Comparison of ENCODE assay signal across 8 mouse cellular contexts in the genomic region with DNA sequence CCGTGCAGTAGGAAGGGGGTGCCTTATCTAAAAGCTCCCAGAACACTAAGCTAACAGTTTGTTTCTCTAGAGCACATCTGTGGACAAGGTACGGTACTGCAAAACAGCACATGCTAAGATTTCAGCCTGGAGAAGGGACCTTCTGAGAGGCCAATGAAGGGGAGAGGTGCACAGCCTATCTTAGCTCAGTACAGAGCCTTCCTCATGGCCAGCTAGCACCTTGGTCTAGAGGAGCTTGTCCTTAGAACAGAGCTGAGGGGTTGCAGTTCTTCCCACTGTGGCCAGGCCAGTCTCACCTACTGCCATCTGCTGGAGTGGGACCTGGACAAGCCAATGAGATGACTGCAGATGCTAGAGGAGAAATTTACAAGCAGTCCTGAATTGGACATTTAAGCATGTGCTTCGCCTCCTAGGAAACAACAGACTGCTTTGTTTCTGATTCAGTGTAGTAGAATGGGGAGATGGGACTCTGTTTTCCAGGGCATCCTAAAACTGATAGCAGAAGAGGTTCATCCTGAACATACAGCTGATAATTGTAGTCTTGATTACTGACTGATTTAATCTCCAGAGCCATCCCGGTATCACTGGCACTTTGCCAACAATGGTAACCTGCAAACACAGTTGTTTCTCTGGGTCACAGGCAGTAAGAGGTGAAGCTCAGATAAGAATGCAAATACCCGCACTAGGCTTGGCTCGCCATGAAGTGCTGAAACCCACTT.
DNase-seq lines count a peak whose midpoint lies in the region; ATAC-seq and TF ChIP-seq lines count a peak whose summit lies in the region.

No protein-coding gene starts in this region.

- peak; percentile 15 to 17 for DNase-seq in cerebellum, postnatal 25 days
- DNase-seq in cerebellum, adult 9-10 months = no peak
- peak; percentile 11 for DNase-seq in left cerebral cortex, postnatal 4 days
- no peak for DNase-seq in left cerebral cortex, postnatal 14 days (ENCODE audit: low spot score in 2 of 2)
- peak; percentile 24 for DNase-seq in embryonic facial prominence, embryonic 14.5 days (ENCODE audit: low spot score)
- DNase-seq in limb, embryonic 14.5 days (ENCODE audit: low spot score) = peak; percentile 21
- DNase-seq in thymus, postnatal 36 days = no peak
- no peak for DNase-seq in left cerebral cortex, adult 11 months (ENCODE audit: low spot score)

- H3K4me1 ChIP-seq in embryonic facial prominence, embryonic 14.5 days (ENCODE audit: control insufficient read depth, insufficient read depth, low read length) = peaks cover 4% of the 10 kb centered on the region; the same call in 1 of the 2 replicates
- H3K4me1 ChIP-seq in limb, embryonic 14.5 days (ENCODE audit: control insufficient read depth, insufficient read depth, low read length) = peaks cover 30% of the 10 kb centered on the region

- H3K27me3 ChIP-seq in embryonic facial prominence, embryonic 14.5 days (replicated peaks; ENCODE audit: control insufficient read depth, insufficient read depth, low read length) = no peaks in the 10 kb centered on the region
- no peaks in the 10 kb centered on the region for H3K27me3 ChIP-seq in limb, embryonic 14.5 days (ENCODE audit: control insufficient read depth, insufficient read depth, low read length)

- intact Hi-C loops in left cerebral cortex, postnatal 4 days (cut with DNase I) = loop anchor here (10.0 kb wide), 1 partner anchor 308 kb away; a partner anchor contains a TSS
- intact Hi-C loops in left cerebral cortex, postnatal 14 days (cut with DNase I) = loop anchor here (10.0 kb wide), 1 partner anchor 578 kb away; no protein-coding TSS in a partner anchor

- H3K9me3 ChIP-seq in embryonic facial prominence, embryonic 14.5 days (ENCODE audit: control insufficient read depth, low read length) = no peaks in the 10 kb centered on the region
- H3K9me3 ChIP-seq in limb, embryonic 14.5 days (ENCODE audit: control insufficient read depth, low read length) = no peaks in the 10 kb centered on the region

- WGBS in embryonic facial prominence, embryonic 14.5 days = 58% methylated on average over 6 of the region's 6 CpGs
- 45% methylated on average over 6 of the region's 6 CpGs for WGBS in limb, embryonic 14.5 days

- H3K9ac ChIP-seq in embryonic facial prominence, embryonic 14.5 days (ENCODE audit: low read depth, low read length) = no peak overlapping the region
- no peak overlapping the region for H3K9ac ChIP-seq in limb, embryonic 14.5 days (ENCODE audit: low read depth, low read length, severe bottlenecking)

- H3K4me2 ChIP-seq in embryonic facial prominence, embryonic 14.5 days (ENCODE audit: low read depth, low read length) = no peak overlapping the region
- no peak overlapping the region for H3K4me2 ChIP-seq in limb, embryonic 14.5 days (replicated peaks; ENCODE audit: low read depth, low read length, severe bottlenecking)

- no peak overlapping the region for H3K27ac ChIP-seq in embryonic facial prominence, embryonic 14.5 days (replicated peaks; ENCODE audit: low read depth, low read length)
- no peak overlapping the region for H3K27ac ChIP-seq in limb, embryonic 14.5 days (replicated peaks; ENCODE audit: low read depth, low read length)

- no peak for TF ChIP-seq POLR2A in limb, embryonic 14.5 days (IDR thresholded peaks at IDR 0.05; ENCODE audit: borderline replicate concordance, extremely low read depth, insufficient read depth, insufficient read length)

- ATAC-seq in embryonic facial prominence, embryonic 14.5 days (ENCODE audit: low read depth) = peak; percentile 26; the same call in 1 of the 2 replicates
- peak; percentile 35 for ATAC-seq in limb, embryonic 14.5 days (ENCODE audit: low FRiP score, low read depth)

- no peak overlapping the region for H3K4me3 ChIP-seq in embryonic facial prominence, embryonic 14.5 days (ENCODE audit: low read depth, low read length)
- H3K4me3 ChIP-seq in limb, embryonic 14.5 days (replicated peaks; ENCODE audit: low read length) = no peak overlapping the region

- no peaks in the 10 kb centered on the region for H3K36me3 ChIP-seq in embryonic facial prominence, embryonic 14.5 days (ENCODE audit: control insufficient read depth, insufficient read depth, low read length)
- H3K36me3 ChIP-seq in limb, embryonic 14.5 days (ENCODE audit: control insufficient read depth, insufficient read depth, low read length) = no peaks in the 10 kb centered on the region

Comparison
In these comparisons a context has a peak if more than half of its experiments do, and no peak if none do; other contexts are left out.
1. DNase-seq: peak in cerebellum, postnatal 25 days (2 of 2), left cerebral cortex, postnatal 4 days (single experiment), embryonic facial prominence, embryonic 14.5 days (single experiment) and limb, embryonic 14.5 days (single experiment); none in cerebellum, adult 9-10 months (single experiment), left cerebral cortex, postnatal 14 days (0 of 2), thymus, postnatal 36 days (0 of 2) and left cerebral cortex, adult 11 months (single experiment).